Mouse (Mus musculus) kidney, adult 18-20 months (tissue): ENCODE results near the gene Acss2.

Source experiments
- DNase-seq: peaks from one replicate; pipeline ENCODE4 v3.0.0; 2021

The Acss2 gene

GRCm38 (mm10) chr2:155630153-155630552 lies 112.4 kb downstream of the Acss2 start:
- no peak for DNase-seq

- DNase-seq = no peak
Observed at GRCm38 (mm10) chr2:155630590-155631416, 113.1 kb downstream of the Acss2 start.

- no peak for DNase-seq
Observed at GRCm38 (mm10) chr2:155632138-155632936, 114.6 kb downstream of the Acss2 start.

DNA sequence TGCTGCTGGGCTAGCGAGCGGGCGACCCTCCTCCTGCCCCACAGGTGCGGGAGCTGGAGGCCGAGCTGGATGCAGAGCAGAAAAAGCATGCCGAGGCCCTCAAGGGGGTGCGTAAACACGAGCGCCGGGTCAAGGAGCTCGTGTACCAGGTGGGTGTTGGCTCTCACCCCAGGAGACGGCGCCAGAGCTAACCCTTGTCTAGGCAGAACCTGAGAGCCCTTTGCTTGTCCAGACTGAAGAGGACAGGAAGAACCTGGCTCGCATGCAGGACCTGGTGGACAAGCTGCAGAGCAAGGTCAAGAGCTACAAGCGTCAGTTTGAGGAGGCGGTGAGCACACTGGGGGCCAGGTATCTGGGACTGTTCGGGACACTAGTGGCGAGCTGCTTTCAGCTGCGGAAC lies 115.4 kb downstream of the Acss2 start:
- DNase-seq = no peak

GRCm38 (mm10) chr2:155633731-155634130 lies 116.0 kb downstream of the Acss2 start:
- DNase-seq = no peak

DNA sequence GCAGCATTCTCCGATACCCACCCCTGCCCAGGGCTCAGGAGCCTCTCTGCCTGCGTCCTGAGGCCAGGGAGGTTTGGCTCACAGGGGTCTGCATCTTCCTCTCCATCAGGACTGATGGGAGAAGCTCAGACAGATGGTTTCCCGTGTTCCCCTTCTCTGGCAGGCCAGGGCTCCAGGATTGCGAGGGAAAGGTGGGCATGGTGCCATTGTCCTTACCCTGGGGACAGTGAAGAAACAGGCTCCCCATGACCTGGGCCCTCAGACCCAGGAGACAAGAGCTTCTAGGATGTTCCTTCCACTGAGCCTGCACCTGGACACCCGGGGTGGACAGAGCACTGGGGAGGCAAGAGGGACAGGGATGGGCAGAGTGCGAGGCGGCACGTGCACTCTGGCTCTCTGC lies 116.8 kb downstream of the Acss2 start:
- DNase-seq = no peak
